Mouse (Mus musculus): ENCODE data around the gene Zfand3. TPM values are rescaled to one million over a fixed set of nuclear protein-coding genes. Genes with fewer than 3 reads are reported as not detected.

The Zfand3 gene
- total RNA-seq (2014; rRNA removed), result 77.0 and 91.5 TPM in 2 replicates
- 48.5 and 48.7 TPM in 2 replicates for polyA plus RNA-seq (2015; fragmentation: Nextera tagmentation; extraction: Ambion mirVana)

DNA sequence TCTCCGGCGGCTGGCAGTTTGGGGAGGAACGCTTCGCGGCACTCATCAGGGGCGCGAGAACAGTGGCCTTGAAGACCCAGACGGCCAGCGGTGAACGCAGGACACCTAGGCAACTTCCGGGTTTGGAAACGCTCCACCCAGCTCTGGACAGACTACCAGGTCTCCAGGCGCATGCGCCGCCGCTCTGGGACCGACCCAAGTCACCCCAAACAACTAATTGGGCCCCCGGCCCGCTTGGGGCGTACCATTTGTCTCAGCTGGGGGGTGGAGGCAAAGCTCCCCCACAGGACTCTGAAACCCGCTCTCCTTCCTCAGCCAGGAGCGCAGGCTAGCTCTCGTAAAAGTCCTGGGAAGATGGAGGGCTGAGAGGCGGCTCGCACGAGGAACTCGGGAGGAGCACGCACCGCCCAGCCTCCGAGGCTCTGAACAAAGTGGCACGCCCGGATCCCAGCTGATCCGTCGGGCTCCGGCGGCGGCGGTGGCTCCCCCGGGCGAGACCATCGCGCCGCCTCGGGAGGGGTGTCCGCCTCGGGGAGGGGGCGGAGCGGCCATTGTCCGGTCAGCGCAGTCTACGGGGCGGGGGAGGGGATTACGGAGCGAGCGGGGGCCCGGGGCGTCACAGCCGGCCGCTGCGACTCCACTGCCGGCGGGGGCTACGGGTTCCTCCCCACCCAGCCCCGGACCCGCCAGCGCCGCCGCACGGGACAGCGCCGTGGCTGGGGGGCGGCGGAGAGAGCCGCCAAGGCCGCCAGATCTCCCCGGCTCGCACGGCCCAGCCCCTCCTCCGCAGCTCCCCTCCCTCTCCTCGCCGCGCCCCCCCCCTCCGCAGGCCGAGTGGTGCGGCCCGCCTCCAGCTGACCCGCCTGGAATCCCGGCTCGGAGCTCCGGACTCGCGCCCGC is at the start of gene Zfand3:
Gene Zfand3, plus strand, starts transcription at position 531 of the 900 bp plus-strand sequence.
- peak; percentile 92 for ATAC-seq
- H3K27ac ChIP-seq (ENCODE audit: low read depth, low read length), result peak within 1 kb of the TSS; percentile 96
- 1% methylated on average over 64 of the region's 93 CpGs for WGBS
- H3K4me1 ChIP-seq (ENCODE audit: insufficient read depth), result peaks cover 19% of the 10 kb centered on the region
- H3K36me3 ChIP-seq (ENCODE audit: insufficient read depth), result no peaks in the 10 kb centered on the region
- peak; percentile 97 for DNase-seq
- H3K9ac ChIP-seq, result peak within 1 kb of the TSS; percentile 93
- H3K4me3 ChIP-seq (ENCODE audit: low read depth, low read length), result peak within 1 kb of the TSS; percentile 99
- H3K4me2 ChIP-seq (ENCODE audit: low read depth), result peak within 1 kb of the TSS; percentile 77
- no peaks in the 10 kb centered on the region for H3K27me3 ChIP-seq (ENCODE audit: insufficient read depth, low read length)
- no peak for TF ChIP-seq CTCF (IDR thresholded peaks at IDR 0.05; ENCODE audit: low read depth)
- no peaks in the 10 kb centered on the region for H3K9me3 ChIP-seq (ENCODE audit: low read length)

DNA sequence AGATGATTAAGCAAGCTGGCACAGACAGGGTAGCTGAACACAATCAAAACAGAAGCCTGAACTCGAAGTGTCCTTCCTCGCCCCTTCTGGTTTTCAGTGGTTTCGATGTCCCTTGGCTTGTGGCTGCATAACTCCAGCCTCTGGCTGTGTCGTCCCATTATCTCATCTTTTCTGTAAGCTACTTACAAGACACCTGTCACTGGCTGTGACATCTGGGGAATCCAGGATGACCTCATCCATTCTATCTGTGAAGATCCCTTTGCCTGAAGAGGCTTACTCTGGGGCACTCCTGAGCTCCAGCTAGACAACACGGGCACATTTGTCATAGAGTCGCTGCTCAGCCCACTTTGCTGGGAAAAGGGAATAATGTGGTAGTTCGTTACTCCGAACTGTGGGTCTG is 48.7 kb upstream of the Zfand3 start:
- H3K4me2 ChIP-seq (ENCODE audit: low read depth), result no peak overlapping the region
- ATAC-seq, result no peak

DNA sequence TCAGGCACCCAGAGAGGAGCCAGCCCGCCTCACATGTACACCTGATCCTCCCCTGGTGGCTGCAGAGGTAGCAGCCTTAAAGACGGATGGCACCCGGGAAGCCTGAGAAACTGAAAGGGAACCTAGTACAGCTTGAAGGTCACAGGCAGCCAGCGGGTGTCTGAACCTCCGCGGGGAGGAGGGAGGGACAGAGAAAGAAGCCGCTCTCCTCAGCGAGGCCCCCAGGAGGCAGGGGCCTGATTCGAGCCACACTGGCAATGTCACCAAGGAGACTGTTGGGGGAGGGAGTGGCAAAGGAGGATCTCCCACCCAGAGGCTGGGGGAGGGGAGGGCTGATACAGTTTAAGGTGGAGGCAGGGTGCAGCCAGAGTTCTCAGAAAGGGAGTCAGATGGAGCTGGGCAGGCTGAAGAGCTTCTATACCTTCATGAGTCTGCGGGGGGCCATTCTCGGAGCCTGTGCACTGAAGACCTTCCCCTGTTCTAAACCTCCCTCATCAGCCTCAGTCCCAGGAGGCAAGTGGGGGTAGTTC is 40.7 kb upstream of the Zfand3 start:
- no peak for DNase-seq
- Histone ChIP-seq H3K4me2 (ENCODE audit: low read depth) (peak overlapping the region; percentile 27), H3K9ac (no peak overlapping the region), H3K4me3 (ENCODE audit: low read depth, low read length) (no peak overlapping the region), H3K27me3 (ENCODE audit: insufficient read depth, low read length) (no peaks in the 10 kb centered on the region; the same call in 1 of the 2 replicates), H3K36me3 (ENCODE audit: insufficient read depth) (no peaks in the 10 kb centered on the region), H3K27ac (ENCODE audit: low read depth, low read length) (no peak overlapping the region), H3K4me1 (ENCODE audit: insufficient read depth) (peaks cover 7% of the 10 kb centered on the region; the same call in 1 of the 2 replicates), H3K9me3 (ENCODE audit: low read length) (0 out of 2 replicates have a peak, but pooled peaks cover 6% of the 10 kb centered on the region)
- WGBS, result 10% methylated on average over 11 of the region's 11 CpGs
- TF ChIP-seq CTCF (IDR thresholded peaks at IDR 0.05; ENCODE audit: low read depth), result no peak
- peak; percentile 43; the same call in 1 of the 2 replicates for ATAC-seq

More for the DNA sequence above, 48.7 kb upstream of the Zfand3 start:
- Histone ChIP-seq H3K9ac (no peak overlapping the region), H3K27ac (ENCODE audit: low read depth, low read length) (no peak overlapping the region), H3K36me3 (ENCODE audit: insufficient read depth) (no peaks in the 10 kb centered on the region), H3K4me1 (ENCODE audit: insufficient read depth) (no peaks in the 10 kb centered on the region), H3K4me3 (ENCODE audit: low read depth, low read length) (no peak overlapping the region), H3K9me3 (ENCODE audit: low read length) (0 out of 2 replicates have a peak, but pooled peaks cover 6% of the 10 kb centered on the region), H3K27me3 (ENCODE audit: insufficient read depth, low read length) (no peaks in the 10 kb centered on the region)
- TF ChIP-seq CTCF (IDR thresholded peaks at IDR 0.05; ENCODE audit: low read depth), result no peak
- 62% methylated on average over 8 of the region's 8 CpGs for WGBS
- DNase-seq, result no peak

DNA sequence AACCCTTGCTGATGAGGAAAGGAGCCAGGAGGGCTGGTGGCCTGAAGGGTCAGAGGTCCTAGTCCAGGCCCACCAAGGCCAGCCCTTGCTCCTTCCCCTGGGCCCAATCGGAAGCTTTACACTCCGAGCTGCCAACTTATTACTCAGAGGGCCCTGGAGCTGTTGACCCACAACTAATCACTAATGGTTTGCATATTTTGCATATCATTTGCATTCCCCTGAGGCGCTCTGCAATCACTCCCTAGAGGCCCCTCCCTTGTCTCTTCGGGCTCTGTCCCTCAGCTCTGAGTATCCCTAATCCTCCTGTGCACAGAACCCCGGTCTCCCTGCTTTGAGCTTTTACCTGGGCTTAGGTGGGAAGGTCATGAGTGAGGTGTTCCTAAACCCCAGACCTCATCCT is 39.0 kb upstream of the Zfand3 start:
- H3K36me3 ChIP-seq (ENCODE audit: insufficient read depth), result no peaks in the 10 kb centered on the region
- H3K4me3 ChIP-seq (ENCODE audit: low read depth, low read length), result no peak overlapping the region
- H3K27me3 ChIP-seq (ENCODE audit: insufficient read depth, low read length), result no peaks in the 10 kb centered on the region; the same call in 1 of the 2 replicates
- H3K27ac ChIP-seq (ENCODE audit: low read depth, low read length), result no peak overlapping the region
- TF ChIP-seq CTCF (IDR thresholded peaks at IDR 0.05; ENCODE audit: low read depth), result no peak
- no peak overlapping the region for H3K4me2 ChIP-seq (ENCODE audit: low read depth)
- 9% methylated on average over 5 of the region's 5 CpGs for WGBS
- no peak overlapping the region for H3K9ac ChIP-seq
- peaks cover 7% of the 10 kb centered on the region; the same call in 1 of the 2 replicates for H3K4me1 ChIP-seq (ENCODE audit: insufficient read depth)
- no peaks in the 10 kb centered on the region for H3K9me3 ChIP-seq (ENCODE audit: low read length)
- no peak for DNase-seq
- ATAC-seq, result peak; percentile 29; the same call in 1 of the 2 replicates

DNA sequence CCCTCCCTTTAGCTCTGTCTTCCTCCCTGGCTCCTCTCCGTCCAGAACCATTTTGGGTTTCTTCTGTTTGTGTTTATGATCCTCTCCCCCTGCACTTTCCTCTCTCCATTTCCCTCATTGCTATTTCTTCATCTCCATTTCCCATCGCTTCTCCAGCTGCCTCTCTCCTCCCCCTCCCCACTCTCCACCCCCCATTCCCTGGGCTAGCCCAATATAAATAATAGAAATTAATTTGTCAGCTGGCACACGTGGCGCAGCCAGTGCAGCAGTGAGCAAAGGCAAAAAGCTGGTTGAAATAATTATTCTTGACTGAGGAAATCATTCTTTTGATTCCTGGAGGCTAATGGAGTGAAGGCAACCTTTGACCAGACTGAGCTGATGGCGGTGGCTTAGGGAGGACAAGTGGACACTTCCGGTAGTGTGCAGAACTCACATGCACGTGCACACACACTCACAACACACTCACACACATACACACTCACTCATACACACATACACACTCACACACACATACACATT is 34.4 kb upstream of the Zfand3 start, which contains the start of gene Mdga1:
Gene Mdga1, minus strand, starts transcription at position 51 of the 519 bp plus-strand sequence.
- H3K9me3 ChIP-seq (ENCODE audit: low read length), result no peaks in the 10 kb centered on the region

DNA sequence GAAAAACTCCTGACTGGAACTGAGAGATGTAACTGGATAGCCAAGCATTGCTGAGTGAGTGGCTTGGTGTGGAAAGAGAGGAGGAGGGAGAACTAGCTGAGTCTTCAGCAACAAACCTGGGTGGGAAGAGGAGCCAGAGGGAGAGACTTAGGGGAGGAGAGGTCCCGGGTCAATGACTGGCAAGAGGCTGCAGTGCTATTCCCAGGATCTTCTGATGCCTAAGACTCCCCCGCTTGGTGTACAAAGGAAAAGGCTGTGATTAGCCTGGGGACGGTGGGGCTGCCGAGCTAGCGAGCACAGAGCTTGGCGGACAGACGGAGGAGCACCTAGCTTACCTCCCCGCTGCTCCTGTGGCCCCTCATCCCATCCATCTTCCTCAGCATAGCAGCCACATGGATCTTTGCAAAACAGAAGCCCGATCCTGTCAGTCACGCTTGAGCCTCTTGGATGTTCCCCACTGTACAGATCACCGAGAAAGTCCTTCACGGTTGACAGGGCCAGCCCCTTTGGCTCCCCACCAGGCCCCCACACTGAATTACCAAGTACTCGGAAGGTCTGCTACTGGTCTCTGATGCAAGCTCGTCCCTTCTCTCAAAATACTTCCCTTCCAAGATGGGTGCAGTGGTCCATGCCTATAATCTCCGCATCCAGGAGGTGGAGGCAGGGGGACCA is 32.6 kb upstream of the Zfand3 start:
- no peak for DNase-seq

More for the DNA sequence above, 34.4 kb upstream of the Zfand3 start, which contains the start of gene Mdga1:
- no peaks in the 10 kb centered on the region for H3K4me1 ChIP-seq (ENCODE audit: insufficient read depth)
- 61% methylated on average over 7 of the region's 7 CpGs for WGBS
- DNase-seq (no peak), ATAC-seq (no peak)
- no peak within 1 kb of the TSS for H3K9ac ChIP-seq
- TF ChIP-seq CTCF (IDR thresholded peaks at IDR 0.05; ENCODE audit: low read depth), result no peak
- no peaks in the 10 kb centered on the region for H3K27me3 ChIP-seq (ENCODE audit: insufficient read depth, low read length)
- no peak within 1 kb of the TSS for H3K27ac ChIP-seq (ENCODE audit: low read depth, low read length)
- no peak within 1 kb of the TSS for H3K4me2 ChIP-seq (ENCODE audit: low read depth)
- H3K36me3 ChIP-seq (ENCODE audit: insufficient read depth), result no peaks in the 10 kb centered on the region
- H3K4me3 ChIP-seq (ENCODE audit: low read depth, low read length), result no peak within 1 kb of the TSS

More for the DNA sequence above, 32.6 kb upstream of the Zfand3 start:
- H3K27ac ChIP-seq (ENCODE audit: low read depth, low read length), result no peak overlapping the region
- H3K9me3 ChIP-seq (ENCODE audit: low read length), result no peaks in the 10 kb centered on the region
- H3K4me1 ChIP-seq (ENCODE audit: insufficient read depth), result no peaks in the 10 kb centered on the region
- no peak overlapping the region for H3K4me2 ChIP-seq (ENCODE audit: low read depth)
- TF ChIP-seq CTCF (IDR thresholded peaks at IDR 0.05; ENCODE audit: low read depth), result no peak
- H3K9ac ChIP-seq, result no peak overlapping the region
- H3K27me3 ChIP-seq (ENCODE audit: insufficient read depth, low read length), result no peaks in the 10 kb centered on the region
- 38% methylated on average over 15 of the region's 15 CpGs for WGBS
- no peaks in the 10 kb centered on the region for H3K36me3 ChIP-seq (ENCODE audit: insufficient read depth)
- ATAC-seq, result no peak
- no peak overlapping the region for H3K4me3 ChIP-seq (ENCODE audit: low read depth, low read length)
